Mouse (Mus musculus) liver, adult 2 months (tissue): ENCODE data around the gene Tet1. TPM values are rescaled to one million over a fixed set of nuclear protein-coding genes. Genes with fewer than 3 reads are reported as not detected.
A peak's percentile ranks its signal among the peaks of the same experiment; 100 is the strongest.
"Not testable (repeated sequence)": the region's sequence is repeated elsewhere in the genome, so short reads cannot be mapped to it uniquely, and the experiment has no call there.

Experiments used
- DNase-seq: peaks from one replicate; pipeline ENCODE4 v3.0.0-alpha.2; 2011; ENCODE audit warnings: low read depth, low spot score; ENCODE audit errors: extremely low read depth
- H3K27ac ChIP-seq: fragments of 200-500 bp; replicated peaks from 2 replicates; pipeline ENCODE4 v1.5.1; 2012; ENCODE audit warnings: low read depth, mild to moderate bottlenecking, control low read depth, inconsistent platforms, low read length; ENCODE audit not compliant: insufficient read depth
- H3K27me3 ChIP-seq: fragments of 200-500 bp; 2 replicates; pipeline ENCODE4 v1.6.1; 2012; ENCODE audit warnings: mild to moderate bottlenecking, moderate library complexity, low read length, inconsistent platforms; ENCODE audit not compliant: control insufficient read depth, insufficient read depth
- H3K36me3 ChIP-seq: fragments of 200-500 bp; 2 replicates; pipeline ENCODE4 v1.6.1; 2012; ENCODE audit warnings: low read length, inconsistent platforms; ENCODE audit not compliant: control insufficient read depth, insufficient read depth
- H3K4me1 ChIP-seq: fragments of 200-500 bp; 2 replicates; pipeline ENCODE4 v1.6.1; 2011; ENCODE audit warnings: low read length; ENCODE audit not compliant: control insufficient read depth, insufficient read depth
- H3K4me3 ChIP-seq: fragments of 200-500 bp; 2 replicates; pipeline ENCODE4 v1.5.1; 2011; ENCODE audit warnings: low read depth, mild to moderate bottlenecking, control low read depth, low read length, moderate library complexity; ENCODE audit not compliant: insufficient read depth
- H3K79me2 ChIP-seq: fragments of 200-500 bp; 2 replicates; pipeline ENCODE4 v1.6.1; 2012; ENCODE audit warnings: inconsistent platforms, mild to moderate bottlenecking, low read length, moderate library complexity; ENCODE audit not compliant: control insufficient read depth, insufficient read depth
- H3K9ac ChIP-seq: fragments of 200-500 bp; 2 replicates; pipeline ENCODE4 v1.6.1; 2012; ENCODE audit warnings: low read depth, mild to moderate bottlenecking, control low read depth, inconsistent platforms, low read length
- CTCF ChIP-seq: fragments of 200-500 bp; IDR thresholded peaks from 2 replicates; pipeline ENCODE4 v1.5.1; 2011; ENCODE audit warnings: low read depth, low read length, control low read depth
- POLR2A ChIP-seq: fragments of 200-500 bp; IDR thresholded peaks from 2 replicates; pipeline ENCODE4 v1.6.1; 2011; ENCODE audit warnings: low read length, control low read depth; ENCODE audit not compliant: insufficient read depth; ENCODE audit errors: extremely low read depth
- WGBS: fragments of 180-500 bp; shearing (Covaris S2); methylation state at CpG from one replicate; pipeline ENCODE4 v1.1.7; 2018; 5-methylcytosine and 5-hydroxymethylcytosine counted together
- polyA plus RNA-seq: library from polyadenylated mRNA; depleted of rRNA; stranded (reverse); fragments of >200 nt; gene quantifications from 2 replicates; pipeline ENCODE4 v1.2.3, GENCODE M21; 2012; rRNA removed
- total RNA-seq: library from RNA; depleted of rRNA; stranded (reverse); fragments of >200 nt; gene quantifications from 2 replicates; pipeline ENCODE4 v1.2.3, GENCODE M21; 2014; rRNA removed

Tet1 gene
- total RNA-seq: 0.18 and 0.47 TPM in 2 replicates
- polyA plus RNA-seq: 0.05 and 0.11 TPM in 2 replicates

- no CpG with 5 or more reads among the region's 1 CpGs for WGBS
- DNase-seq, H3K9ac ChIP-seq, H3K27ac ChIP-seq, H3K27me3 ChIP-seq, H3K79me2 ChIP-seq, H3K36me3 ChIP-seq, H3K4me1 ChIP-seq, H3K4me3 ChIP-seq: not testable (repeated sequence)
Measured at GRCm38 (mm10) chr10:62908896-62909295, at the start of gene Tet1. Gene Tet1, minus strand, starts transcription at chr10:62908996.

GRCm38 (mm10) chr10:62948551-62948950 lies 39.8 kb upstream of the Tet1 start:
- no peaks in the 10 kb centered on the region for H3K27me3 ChIP-seq
- H3K4me1 ChIP-seq: peaks cover 4% of the 10 kb centered on the region; the same call in 1 of the 2 replicates
- DNase-seq: no peak
- no peaks in the 10 kb centered on the region for H3K79me2 ChIP-seq
- no peak overlapping the region for H3K9ac ChIP-seq
- TF ChIP-seq CTCF (no peak), POLR2A (no peak)
- no peak overlapping the region for H3K27ac ChIP-seq
- peaks cover 7% of the 10 kb centered on the region; the same call in 1 of the 2 replicates for H3K36me3 ChIP-seq
- WGBS: 83% methylated on average over 7 of the region's 7 CpGs
- no peak overlapping the region for H3K4me3 ChIP-seq

- peak; percentile 65 for DNase-seq
- WGBS: under 1% methylated on average over 65 of the region's 68 CpGs
Measured at GRCm38 (mm10) chr10:62946738-62947471, 38.1 kb upstream of the Tet1 start, which contains the start of gene Dna2. Gene Dna2, plus strand, starts transcription at chr10:62947026.

GRCm38 (mm10) chr10:62944975-62945580 lies 36.3 kb upstream of the Tet1 start:
- 84% methylated on average over 10 of the region's 10 CpGs for WGBS
- no peak overlapping the region for H3K4me3 ChIP-seq
- no peak for DNase-seq
- peaks cover 4% of the 10 kb centered on the region; the same call in 1 of the 2 replicates for H3K4me1 ChIP-seq
- H3K79me2 ChIP-seq: no peaks in the 10 kb centered on the region
- H3K36me3 ChIP-seq: peaks cover 22% of the 10 kb centered on the region
- H3K27ac ChIP-seq: no peak overlapping the region
- no peak overlapping the region for H3K9ac ChIP-seq
- TF ChIP-seq POLR2A: no peak
- no peak for TF ChIP-seq CTCF
- H3K27me3 ChIP-seq: no peaks in the 10 kb centered on the region

More at GRCm38 (mm10) chr10:62946738-62947471, 38.1 kb upstream of the Tet1 start, which contains the start of gene Dna2:
- Histone ChIP-seq H3K4me3 (peak within 1 kb of the TSS; percentile 91), H3K9ac (peak within 1 kb of the TSS; percentile 94), H3K79me2 (no peaks in the 10 kb centered on the region), H3K27ac (peak within 1 kb of the TSS; percentile 88), H3K27me3 (no peaks in the 10 kb centered on the region), H3K36me3 (peaks cover 18% of the 10 kb centered on the region), H3K4me1 (peaks cover 4% of the 10 kb centered on the region; the same call in 1 of the 2 replicates)
- TF ChIP-seq POLR2A (peak; percentile 25; the same call in 1 of the 2 replicates), CTCF (peak; percentile 55)

GRCm38 (mm10) chr10:62932381-62932780 lies 23.6 kb upstream of the Tet1 start:
- Histone ChIP-seq H3K36me3 (peaks cover 47% of the 10 kb centered on the region), H3K4me1 (no peaks in the 10 kb centered on the region), H3K9ac (no peak overlapping the region), H3K27me3 (no peaks in the 10 kb centered on the region), H3K27ac (no peak overlapping the region), H3K79me2 (no peaks in the 10 kb centered on the region), H3K4me3 (no peak overlapping the region)
- 100% methylated on average over 1 of the region's 1 CpGs for WGBS
- DNase-seq: no peak
- TF ChIP-seq CTCF (no peak), POLR2A (no peak)
